Mouse (Mus musculus) neutrophil, adult 5-6 weeks (primary cell): Measurements from ENCODE around the gene Pcdh7. TPM values are rescaled to one million over a fixed set of nuclear protein-coding genes. Genes with fewer than 3 reads are reported as not detected.

Experiments used
- ATAC-seq: fragments of 151-379, 151-347 bp; 2 replicates; pipeline ENCODE4 v1.8.0; 2017; ENCODE audit warnings: mild to moderate bottlenecking, moderate TSS enrichment; ENCODE audit not compliant: insufficient number of reproducible peaks, poor library complexity, low FRiP score, severe bottlenecking; ENCODE audit errors: extremely low read depth
- total RNA-seq: library from RNA; stranded (forward); fragments of 200-1000 nt; gene quantifications from 2 replicates; pipeline ENCODE4 v1.2.3, GENCODE M21; 2017

The Pcdh7 gene
- total RNA-seq, 1 experiment from 2014 or later: 0.58 TPM

DNA sequence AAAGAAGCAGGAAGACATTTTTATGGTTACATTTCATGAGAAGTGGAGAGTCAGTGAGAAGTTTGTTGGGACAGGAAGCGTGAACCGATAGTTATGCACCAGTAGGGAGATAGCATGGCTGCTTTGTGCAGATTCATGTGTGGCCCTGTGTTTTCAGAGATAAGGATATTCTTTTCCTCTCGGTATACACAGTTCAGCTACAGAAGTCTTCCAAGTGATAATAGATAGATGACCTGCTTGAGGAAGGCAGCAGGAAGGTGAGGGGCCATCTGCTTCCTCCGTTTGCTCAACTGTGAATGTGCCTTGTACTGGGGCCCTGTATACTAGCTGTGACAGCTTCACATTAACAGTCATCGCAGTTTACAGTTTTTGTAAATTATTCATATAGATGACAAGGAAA is 64.2 kb downstream of the Pcdh7 start:
- no peak for ATAC-seq

DNA sequence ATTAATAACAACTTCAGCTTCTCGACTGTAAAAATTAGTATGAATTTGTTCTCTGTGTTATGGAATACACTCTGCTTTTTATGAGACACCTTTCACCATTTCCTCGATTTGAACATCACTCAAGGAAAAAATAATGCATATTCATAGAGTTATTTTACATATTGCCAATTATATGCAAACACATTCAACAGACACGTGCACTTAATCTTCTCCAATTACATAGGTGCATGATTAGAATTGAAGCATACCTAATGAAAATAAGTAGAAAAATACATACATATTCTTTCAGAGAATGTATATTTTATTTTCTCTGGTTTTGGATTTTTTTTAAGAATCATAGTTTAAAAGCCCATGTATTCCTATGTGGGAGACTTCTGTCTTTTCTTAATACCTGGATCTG is 64.8 kb downstream of the Pcdh7 start:
- ATAC-seq: no peak

DNA sequence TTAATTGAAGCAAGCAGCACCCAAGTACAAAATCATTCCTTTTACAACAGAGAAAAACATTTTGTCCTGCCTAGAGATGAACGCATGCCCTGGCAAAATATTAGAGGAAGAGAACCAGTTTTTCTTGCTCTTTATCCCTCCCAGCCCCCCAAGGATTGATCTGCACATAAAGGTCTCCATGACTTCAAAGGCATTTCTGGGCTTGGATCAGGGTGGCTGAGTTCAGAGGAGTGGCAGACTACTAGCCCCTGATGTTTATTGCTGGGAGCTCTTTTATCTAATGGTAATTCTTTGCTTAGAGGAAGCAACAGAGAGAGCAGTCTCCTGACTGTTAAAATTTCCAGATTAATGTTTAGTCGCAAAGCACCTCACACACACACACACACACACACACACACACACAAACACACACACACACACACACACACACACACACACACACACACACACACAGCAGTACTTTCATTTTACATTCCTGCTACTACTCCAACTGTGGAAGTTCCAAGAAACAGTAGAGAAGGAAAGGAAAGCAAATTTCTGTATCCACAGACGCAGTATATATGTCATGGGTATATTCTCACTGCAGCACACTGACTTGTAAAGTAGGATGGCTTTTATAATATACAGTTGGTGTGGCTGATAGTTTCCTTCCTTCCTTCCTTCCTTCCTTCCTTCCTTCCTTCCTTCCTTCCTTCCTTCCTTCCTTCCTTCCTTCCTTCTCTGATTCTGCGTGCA is 71.2 kb downstream of the Pcdh7 start:
- ATAC-seq: no peak

DNA sequence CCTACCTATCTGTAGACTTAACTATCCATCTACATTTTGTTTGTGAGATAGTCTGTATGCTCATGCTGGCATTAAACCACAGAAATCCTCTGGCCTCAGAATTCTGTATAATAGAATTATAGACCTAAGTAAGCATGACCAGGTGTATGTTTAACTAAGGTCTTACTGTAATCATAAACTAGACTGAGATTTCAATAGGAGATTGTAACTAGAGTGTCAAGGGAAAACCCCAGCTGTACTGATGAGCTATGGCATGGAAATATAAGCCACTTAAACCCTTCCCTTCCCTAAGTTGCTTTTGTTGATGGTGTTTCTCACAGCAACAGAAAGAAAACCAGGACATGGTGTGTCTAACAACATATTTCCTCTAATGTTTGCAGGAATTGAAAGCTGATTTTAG is 78.6 kb downstream of the Pcdh7 start:
- ATAC-seq: no peak

DNA sequence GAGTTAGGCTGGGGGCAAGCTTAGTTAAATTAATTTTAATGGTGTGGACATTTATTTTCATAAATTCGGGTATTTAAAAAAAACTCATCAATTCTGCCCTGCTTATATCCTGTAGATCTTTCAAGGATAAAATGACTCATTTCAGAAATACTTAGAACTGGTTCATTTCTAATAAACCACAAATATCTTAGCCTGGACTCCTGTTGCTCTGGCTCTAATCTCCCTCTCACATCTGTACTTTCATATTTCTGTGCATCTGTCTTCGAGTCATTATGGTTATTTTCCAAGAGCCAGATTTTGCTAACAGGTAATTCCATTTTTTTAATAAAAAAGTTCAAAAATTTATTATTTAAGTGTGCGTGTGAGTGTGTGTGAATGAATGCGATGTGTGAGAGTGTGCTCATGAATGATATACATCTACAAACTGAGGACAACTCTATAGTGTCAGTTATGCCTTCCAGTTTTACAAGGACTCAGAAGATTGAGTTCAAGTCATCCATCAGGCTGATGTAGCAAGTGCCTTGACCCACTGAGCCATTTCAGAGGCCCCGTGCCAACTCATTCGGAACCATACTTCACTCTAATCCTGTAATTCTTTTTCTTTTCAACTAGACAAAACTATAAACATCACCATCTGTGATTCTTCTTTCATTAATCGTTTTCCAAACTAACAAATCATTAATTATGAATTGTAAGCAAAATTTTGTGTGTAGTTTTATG is 80.3 kb downstream of the Pcdh7 start:
- no peak for ATAC-seq

DNA sequence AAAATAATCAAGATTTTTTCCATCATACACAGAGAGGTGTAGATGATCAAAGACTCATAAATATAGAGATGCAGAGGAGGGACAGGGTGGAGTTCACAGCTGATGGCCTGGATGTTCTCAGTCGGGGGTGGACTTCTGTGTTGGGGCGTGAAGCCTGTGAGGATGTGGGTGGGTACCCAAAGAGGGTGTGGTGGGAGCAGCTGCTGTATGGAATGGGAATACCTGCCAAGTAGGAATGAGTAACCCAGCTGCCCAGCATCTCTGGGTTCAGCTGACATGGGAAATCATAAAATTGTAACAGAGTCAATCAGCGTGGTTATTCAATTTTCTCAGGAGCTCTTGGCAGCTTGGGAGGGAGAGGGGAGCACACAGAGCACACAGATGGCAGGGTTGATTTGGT is 85.3 kb downstream of the Pcdh7 start:
- no peak for ATAC-seq

DNA sequence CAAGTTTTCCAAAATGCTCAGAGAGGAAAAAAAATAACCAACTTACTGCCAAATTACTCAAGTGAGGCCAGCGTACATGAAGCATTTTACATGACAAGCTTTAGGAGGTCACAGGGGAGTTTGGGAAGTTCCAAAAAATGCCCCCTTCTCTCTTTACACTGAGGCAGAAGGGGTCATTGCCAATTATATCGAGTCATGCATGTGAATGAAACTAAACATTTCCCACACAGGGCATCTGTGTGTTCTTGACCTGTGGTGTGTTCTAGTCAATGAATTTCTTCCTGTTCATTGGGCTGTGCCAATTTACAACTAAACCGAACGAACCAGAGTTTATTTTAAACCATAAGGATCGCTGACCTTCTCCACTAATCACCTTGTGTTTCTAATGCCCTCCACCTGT is 86.1 kb downstream of the Pcdh7 start:
- ATAC-seq: no peak

DNA sequence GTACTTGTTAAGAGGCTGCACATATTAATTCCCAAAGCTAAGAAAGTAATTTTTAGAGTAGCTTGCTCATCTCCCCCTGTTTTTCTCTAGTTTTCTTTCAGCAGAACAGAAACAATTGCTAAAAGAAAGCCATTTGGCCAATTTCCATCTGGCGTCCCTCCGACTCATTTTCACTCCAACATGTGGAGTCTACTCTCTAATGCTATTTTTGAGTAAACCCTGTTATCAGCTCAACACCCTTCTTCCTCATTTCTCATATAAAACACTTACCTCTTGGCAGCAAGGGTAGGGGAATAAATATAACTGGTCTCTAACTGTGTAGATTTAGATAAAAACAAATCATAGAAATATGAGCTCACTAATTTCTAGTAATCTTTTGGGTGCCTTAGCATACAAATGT is 89.6 kb downstream of the Pcdh7 start:
- ATAC-seq: no peak

DNA sequence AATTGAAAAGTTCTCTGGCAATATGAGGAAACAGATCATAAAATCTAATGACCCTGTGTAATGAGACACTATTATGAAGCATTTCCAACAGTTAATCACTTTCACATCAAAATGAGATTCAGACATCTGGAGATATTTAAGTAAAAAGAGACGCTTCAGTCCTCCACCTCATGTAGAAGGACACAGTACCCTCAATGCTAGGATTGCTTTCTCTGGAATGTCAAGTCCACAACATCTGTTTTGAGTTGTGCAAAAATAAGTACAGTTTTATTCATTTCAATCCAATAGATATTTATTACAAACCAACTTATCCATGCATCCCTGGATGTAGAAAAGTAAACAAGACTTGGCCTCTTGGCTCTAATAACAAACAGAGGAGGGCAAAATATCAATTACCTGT is 92.9 kb downstream of the Pcdh7 start:
- no peak for ATAC-seq

DNA sequence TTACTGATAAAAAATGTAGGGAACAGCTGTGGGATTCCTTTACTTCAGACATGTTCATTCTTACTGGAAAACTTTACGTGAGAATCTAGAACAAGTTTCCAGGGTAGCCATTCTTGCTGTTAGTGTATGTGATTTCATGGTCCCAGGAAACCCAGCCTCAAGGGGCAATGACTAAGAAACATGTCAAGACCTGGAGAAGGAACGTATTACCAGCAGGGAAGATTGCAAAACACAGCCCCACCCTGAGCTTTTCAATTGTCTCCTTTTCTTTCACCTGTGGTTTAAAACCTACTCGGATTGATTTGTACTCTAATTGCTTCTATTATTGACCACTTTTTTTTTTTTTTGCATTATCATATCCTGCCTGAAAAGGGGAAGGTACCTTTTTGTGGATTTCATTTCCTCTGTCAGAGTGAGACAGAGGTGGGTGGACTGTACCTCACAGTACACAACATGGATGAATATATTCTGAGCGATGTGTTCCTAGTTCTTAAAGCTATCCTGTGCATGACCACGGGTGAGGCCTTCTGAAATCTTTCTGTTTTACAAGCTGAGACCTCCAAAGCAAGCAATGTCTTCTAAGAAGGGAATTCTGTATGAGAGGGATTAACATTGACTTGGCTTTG is 98.3 kb downstream of the Pcdh7 start:
- no peak for ATAC-seq

DNA sequence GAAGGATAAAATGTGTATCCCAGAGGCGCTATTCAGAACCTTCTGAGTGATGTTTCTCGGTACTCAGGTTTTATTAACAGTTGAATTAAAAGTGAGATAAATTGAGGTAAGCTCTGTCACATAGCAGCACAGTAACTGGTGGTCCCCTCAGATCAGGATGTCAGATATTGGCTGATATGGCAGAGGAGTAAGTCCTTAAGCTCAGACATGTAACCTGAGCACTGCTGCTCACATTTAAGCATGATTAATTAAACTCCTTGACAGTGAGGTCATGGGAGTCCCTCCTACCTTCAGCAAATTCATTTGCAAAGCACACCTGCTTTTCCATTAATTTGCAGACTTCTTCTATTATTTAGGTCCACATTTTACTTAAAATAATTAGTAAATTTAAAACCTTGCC is 102.0 kb downstream of the Pcdh7 start:
- no peak for ATAC-seq

DNA sequence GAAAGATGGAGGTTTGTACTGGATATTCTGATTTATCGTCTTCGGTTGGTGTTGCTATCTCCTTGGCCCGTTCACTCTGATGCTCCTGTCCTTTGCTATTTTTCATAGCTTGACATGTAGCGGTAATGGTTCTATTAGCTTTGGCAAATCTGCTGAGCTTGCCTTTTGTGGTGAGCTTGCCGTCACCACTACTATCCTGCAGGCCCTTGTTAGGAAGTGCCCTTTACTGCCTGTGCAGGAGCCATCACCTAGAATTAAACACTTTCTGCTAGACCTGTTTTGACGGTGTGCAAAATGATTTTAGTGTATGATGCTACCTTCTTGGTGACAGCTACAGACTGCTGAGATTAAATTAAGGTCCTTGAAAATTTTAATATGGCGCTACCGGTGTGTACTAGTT is 103.3 kb downstream of the Pcdh7 start:
- ATAC-seq: no peak

DNA sequence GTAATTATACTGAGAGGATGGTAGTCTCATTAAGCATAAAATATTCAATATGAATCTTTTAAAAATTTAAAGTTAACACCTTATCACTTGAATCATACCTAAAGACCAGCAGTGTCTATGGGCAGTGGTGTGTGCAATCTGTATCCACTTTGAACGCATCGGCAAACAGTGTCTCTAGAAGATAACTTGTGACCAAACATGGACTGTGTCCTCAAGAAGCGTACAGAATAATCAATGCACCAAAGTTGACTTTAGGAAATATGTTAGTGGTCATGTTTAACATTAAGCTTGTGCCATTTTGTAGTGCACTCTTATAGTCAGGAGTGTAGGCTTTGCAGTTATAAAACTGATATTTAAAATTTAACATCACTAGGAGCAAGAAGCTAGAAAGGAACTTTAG is 110.7 kb downstream of the Pcdh7 start:
- ATAC-seq: no peak

DNA sequence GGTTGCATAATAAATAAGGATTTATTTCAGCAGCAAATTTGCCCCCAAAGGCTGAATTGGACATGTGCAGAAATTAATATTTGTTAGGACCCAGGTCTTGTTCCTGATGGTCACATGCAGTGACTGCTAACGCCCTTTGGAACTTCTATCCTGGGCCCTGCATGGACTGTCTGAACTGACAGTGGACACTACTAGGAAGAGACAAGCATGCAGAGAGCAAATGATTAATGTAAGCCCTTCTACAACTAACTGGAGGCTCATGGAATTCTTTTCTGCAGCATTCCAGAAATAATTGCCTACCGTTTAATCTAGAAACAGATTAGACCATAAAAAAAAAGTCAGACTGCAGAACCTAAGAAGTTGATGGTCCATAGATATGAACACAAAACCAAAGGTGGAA is 119.4 kb downstream of the Pcdh7 start:
- ATAC-seq: no peak

DNA sequence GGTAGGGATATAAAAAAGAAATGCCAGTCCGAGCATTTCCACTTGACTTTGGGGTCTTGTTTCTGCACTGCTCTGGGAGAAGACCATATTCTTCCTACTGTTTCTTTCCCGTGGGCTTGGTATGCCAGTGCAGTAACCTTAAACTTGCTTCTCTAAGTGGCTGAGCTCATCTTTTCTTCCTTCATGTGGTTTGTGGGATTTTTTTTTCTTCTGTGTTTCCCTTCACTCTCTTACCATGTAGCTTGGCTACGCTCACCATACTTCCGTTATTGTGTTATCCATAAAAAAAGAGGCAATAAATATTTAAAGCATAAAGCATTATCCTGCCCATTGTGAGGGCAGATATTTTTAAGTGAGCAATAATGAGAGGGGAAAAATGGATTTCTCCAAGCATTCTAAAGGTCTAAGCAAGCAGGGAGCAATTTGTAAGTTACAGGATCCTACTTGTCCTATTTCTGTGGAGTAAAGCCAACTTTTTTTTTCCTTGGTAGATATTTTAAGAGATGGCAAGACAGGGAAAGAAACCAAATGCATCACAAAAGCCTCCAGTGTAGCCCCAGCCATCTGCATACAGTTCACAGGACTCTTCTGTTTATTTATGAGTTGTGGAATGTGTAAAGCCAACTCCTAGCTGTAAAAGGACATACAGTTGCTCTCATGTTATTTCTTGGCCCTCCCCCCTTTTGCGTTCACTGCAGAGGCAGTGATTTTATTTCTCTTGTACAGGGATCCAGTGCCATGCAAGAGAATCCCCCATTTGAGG is 123.8 kb downstream of the Pcdh7 start:
- no peak for ATAC-seq

DNA sequence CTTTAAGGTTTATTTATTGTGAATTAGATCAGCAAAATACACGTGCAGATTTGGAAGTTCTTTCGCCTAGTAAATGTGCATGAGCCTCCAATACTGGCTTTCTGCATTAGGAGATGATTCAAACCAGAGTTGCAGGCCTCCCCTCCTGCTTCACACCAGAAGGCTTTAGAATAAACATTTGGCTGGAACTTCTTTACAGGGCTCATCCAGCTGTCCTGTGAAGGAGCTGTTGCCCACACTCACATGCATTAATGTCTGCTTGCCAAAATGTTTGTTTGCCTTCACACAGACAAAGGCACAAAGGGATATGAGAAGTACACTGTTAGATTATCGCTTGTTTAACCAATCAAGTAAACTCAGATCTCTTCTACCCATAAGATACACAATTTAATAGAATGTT is 129.7 kb downstream of the Pcdh7 start:
- no peak for ATAC-seq

DNA sequence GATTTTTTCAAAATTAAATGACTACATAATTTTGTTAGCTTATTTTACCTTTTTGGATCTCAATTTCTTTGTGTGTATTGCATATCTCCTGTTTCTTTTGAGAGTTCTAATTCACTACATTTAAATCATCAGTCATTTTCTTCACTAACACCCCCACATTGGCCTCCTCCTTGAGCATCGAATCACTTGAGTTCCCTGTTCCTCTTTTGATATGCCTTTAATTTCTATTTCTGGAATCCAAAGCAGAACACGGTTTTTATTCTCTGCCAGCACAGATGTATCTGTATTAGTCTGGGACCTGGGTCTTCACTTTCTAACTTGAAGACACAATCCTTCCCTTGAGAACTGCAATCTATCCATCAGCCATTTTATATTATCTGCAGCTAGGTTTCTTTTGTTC is 132.3 kb downstream of the Pcdh7 start:
- ATAC-seq: no peak

DNA sequence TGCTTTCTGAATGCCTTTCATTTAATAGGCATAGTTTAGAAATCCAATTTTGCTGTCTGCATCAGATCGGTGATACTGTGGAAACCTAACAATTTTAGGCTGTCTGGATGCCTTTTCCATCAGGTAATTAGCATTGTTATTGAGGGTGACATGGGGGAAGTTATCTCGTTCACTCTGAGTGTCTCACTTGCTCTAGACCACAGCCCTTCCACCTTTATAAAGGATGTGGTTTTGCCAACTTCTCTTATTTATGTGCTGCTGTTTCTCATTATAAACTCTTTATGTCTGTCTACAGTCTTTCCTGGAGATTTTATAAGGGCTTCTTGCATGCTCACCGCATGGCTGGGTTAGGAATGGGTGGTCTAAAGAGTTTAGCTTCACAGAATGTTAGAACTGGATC is 139.5 kb downstream of the Pcdh7 start:
- no peak for ATAC-seq

DNA sequence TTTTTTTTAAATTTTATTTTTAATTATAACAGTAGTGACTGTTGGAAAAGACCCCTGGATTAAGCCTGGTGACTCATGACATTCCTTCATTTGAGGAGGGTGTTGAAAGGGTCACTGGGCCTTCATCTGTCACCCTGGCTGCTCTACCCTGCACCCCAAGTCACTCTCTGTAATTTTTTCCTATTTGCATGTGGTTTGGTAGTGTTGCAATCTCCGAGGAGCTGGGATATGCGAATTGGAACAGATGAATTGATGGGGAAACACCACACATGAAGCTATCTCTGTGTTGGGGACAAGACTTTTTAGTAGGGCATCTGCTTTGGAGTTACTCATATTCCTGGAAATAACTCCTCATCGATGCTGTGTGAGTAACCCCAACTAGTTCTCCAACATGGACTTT is 146.5 kb downstream of the Pcdh7 start:
- no peak for ATAC-seq

DNA sequence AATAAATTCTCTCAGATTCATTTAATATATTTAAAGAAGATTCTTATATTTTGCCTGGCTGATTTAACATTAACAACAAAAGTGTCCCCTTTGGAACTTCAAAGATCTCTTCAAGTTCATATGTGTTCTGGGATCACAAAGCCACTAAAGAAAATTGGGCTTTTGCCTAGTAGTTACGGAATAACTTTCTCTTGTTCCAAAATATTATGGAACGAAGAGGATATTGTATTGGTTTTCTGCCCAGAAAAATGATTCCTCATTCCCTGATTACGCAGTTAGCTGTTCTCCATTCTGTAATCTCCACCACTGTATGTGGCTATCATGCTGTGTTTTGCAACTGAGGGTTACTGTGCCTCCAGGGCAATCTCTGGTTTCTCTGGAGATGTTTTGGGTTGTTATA is 147.5 kb downstream of the Pcdh7 start:
- ATAC-seq: no peak
